Mouse (Mus musculus): ENCODE measurements at regions not wholly inside any gene's neighbourhood (a gene's known extent, or its start where the extent isn't known, plus 50 kb on each side); places are given as distances from the start of the nearest gene placed in this dataset.

DNA sequence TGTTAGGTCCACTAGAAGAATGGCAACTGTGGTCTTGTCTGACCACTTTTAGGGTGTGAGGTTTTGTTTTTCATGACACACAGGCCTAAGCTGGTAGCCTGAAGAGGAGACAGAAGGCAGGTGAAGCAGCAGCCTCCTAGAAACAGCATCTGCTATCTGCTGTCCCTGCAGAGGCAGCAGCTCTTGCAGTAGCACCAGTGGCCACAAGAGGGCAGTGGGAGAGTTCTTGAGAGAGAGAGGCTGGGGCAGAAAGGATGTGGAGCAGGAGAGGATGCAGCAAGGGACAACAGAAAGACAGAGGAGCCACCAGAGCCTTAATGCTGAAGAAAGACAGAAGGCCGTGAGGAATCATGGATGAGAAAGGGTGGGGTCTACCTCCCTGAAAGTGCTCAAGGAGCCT lies 88.1 kb upstream of the Usp51 start:
- peak; percentile 45 to 66 for DNase-seq (ENCODE audit: low spot score in 2 of 2)

- peak; percentile 15 for DNase-seq (ENCODE audit: low spot score in 2 of 2)
Observed at GRCm38 (mm10) chrX:152926991-152927390, 79.3 kb upstream of the Usp51 start.

GRCm38 (mm10) chrX:152946201-152946600 lies 60.1 kb upstream of the Usp51 start:
- DNase-seq (ENCODE audit: low spot score in 2 of 2) = no peak
